Mouse (Mus musculus): ENCODE measurements around the gene Spi1. TPM values are rescaled to one million over a fixed set of nuclear protein-coding genes. Genes with fewer than 3 reads are reported as not detected.

Gene Spi1
- total RNA-seq, 2 experiments from 2014 or later: 3.2 to 6.4 TPM

- DNase-seq: no peak
These were observed 42.9 kb downstream of the Spi1 start for GRCm38 (mm10) chr2:91125101-91125500.

DNA sequence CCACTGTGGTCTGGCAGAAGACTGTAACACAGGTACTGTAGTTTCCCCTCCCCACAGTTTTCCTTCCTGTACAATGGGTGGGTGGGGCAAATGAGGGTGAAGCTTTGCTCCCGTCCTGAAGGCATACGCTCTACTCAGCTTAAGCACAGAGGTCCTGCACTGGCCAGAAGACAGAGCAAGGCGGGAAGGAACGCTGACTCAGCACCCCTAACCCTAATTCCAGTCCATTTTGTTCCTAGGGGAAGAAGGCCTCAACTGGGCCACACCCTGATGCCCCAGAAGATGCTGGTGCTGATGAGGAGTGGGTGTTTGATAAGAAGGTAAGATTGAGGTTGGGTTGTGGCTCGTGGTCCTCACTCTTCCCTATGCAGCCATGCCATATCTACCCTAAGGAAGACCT, 46.6 kb downstream of the Spi1 start:
- DNase-seq: no peak

GRCm38 (mm10) chr2:91130126-91130525, 47.9 kb downstream of the Spi1 start:
- no peak for DNase-seq

GRCm38 (mm10) chr2:91131251-91131650, 49.1 kb downstream of the Spi1 start:
- DNase-seq: no peak

GRCm38 (mm10) chr2:91132035-91132434, 49.8 kb downstream of the Spi1 start:
- no peak for DNase-seq

GRCm38 (mm10) chr2:91136513-91137412, 54.6 kb downstream of the Spi1 start:
- no peak for DNase-seq

GRCm38 (mm10) chr2:91137481-91137880, 55.3 kb downstream of the Spi1 start:
- DNase-seq: no peak

GRCm38 (mm10) chr2:91139311-91139710, 57.1 kb downstream of the Spi1 start:
- no peak for DNase-seq

DNA sequence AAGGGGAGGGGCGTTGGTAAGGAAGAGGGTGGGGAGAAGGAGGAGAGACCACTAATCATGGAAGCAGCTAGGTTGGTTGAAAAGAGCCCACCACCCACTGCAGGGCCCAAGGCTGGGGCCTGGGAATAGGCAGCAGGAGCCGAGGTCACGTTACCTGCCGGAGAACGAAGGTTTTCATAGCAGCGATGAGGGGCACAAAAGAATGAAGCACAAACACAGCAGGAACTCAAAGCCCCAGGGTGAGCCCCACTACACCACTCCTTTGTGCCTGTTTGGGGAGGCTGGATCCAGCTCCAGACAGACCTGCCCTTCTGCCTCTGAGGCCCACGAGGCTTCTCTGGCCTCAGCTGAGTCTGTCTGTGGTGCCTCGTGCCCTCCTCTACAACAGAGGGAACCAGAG, 57.6 kb downstream of the Spi1 start:
- no peak for DNase-seq

- no peak for DNase-seq
These were observed 60.7 kb downstream of the Spi1 start for GRCm38 (mm10) chr2:91142920-91143319.

DNA sequence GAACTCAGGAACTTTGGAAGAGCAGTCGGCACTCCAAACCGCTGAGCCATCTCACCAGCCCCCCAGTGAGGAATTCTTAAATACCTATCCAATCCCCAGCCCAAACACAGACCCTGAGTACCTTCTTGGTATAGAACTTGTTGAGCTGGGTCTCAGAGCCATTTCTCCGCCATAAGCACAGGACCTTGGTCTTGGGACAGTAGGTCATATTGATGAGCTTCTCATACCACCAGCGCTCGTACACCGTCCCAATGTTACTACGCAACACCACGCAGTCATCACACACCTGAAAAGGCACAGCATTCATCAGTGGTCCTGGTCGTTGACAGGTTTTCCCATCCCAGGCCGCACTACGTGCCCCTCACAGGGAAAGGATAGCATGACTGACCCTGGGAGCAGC, 61.2 kb downstream of the Spi1 start:
- DNase-seq: no peak

GRCm38 (mm10) chr2:91148101-91148500, 65.9 kb downstream of the Spi1 start:
- no peak for DNase-seq

DNA sequence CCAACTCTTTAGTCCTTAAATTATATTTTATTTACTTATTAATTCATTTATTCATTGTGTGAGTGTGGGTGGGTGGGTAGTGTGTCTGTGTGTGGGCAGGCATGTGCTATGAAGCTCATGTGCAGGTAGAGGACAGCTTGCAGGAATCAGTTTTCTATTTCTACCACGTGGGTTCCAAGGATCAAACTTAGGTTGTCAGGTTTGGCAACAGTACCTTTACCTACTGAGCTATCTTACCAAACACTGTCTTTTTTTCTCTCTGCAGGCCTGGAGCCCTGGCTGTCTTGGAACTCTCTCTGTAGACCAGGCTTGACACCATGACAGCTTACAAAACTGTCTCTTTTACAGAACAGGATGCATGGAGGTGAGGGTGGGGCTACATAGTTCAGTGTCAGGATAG, 69.1 kb downstream of the Spi1 start:
- DNase-seq: no peak

DNA sequence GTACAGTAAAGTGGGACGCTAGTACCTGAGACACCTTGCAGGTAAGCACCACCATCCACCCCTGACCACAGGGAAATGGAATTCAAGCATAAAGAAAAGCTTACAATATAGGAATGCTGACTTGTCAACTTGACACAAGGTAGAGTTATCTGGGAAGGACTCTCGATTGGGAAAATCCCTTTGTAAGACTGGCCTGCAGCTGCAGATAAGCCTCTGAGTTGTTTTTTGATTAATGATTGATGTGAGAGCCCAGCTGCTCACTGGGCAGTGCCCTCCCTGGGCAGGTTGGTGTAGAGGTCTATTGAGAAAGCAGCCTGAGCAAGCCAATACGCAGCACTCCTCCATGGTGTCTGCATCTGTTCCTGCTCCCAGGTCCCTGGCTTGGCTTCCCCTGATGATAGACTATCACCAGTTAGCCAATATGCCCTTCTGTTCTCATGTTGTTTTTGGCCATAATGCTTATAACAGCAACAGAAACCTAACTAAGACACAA, 70.7 kb downstream of the Spi1 start:
- no peak for DNase-seq

DNA sequence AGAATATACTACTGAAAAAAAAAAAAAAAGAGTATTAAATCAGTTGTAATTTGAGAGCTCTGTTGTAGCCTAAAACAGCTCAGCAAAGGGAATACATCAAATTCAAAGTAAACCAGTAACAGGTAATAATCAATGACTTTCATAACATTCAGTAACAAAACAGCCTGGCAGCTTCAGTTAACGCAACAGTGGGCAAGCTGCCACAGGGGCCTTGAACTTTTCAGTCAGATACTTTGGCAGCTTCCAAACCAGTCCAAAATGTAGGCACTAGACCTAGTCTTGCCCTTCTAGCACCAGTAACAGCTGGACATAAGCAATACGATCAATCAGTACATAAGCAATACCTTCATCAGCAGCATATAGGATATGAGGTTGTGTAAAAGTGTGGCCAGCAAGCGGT, 71.9 kb downstream of the Spi1 start:
- DNase-seq: no peak

DNA sequence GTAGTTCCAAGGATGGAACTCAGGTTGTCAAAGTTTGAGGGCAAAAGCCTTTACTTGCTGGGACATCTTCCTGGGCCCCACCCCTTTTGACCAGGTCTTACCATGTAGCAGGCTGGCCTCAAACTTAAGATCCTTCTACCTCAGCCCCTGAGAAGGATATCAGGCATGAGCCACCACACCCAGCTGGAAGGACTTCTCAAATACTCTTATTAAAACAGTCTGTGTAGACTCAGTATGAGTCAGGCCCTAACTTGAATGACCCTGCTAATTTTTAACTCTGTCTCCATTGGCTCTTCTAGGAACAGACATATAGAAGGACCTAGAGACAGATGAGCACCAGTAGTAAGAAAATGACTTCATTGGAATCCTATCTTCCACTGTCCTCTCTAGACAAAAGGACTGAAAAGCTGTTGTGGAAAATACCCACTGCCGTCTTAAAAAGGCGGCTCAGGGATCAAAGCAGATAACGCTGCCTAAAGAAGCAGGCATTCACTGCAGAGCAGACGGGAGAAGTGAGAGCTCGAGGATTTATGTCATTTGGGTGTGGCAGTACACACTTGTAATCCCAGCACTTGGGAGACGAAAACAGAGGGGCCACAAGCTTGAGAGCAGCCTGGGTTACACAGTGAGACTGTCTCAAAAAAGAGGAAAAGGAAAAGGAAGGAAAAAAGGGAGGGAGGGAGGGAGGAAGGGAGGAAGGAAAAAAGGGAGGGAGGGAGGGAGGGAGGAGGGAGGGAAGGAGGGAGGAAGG, 75.0 kb downstream of the Spi1 start:
- DNase-seq: no peak

- no peak for DNase-seq
These were observed 78.4 kb downstream of the Spi1 start for GRCm38 (mm10) chr2:91160591-91160990.

DNA sequence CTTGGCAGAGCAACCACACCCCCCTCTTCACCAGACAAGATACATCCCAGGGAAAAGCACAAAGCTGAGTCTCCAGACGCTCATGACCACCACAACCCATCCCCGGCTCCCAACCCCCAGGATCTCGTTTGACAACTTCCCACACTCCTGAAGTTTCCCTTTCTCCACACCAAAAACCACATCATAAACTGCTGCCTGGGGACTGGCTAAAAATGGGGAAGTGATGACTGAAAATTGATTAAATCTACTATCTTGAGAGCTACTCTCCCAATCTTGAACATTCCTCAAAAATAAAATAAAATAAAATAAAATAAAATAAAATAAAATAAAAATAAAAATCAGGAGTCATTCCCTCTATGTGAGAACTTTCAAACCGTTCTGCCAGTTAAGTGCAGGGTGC, 80.8 kb downstream of the Spi1 start:
- no peak for DNase-seq

DNA sequence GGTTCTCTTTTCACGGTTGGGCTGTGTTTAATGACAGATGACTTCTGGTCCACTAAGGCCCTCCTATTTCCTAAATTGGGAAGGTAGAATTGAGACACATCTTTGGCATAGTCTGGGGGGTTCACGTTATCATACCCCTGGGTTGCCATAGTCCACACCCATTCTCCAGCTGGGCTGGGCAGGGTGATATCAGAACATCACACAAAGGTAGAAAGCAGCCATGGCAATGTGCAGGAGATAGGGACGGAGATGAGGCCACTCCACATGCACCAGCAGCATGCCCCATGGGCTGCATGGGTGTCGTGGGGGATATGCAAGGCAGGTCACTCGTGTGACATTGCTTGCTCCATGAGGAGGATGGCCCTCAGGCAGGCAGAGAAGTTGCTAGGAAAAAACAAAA, 81.3 kb downstream of the Spi1 start:
- no peak for DNase-seq

DNA sequence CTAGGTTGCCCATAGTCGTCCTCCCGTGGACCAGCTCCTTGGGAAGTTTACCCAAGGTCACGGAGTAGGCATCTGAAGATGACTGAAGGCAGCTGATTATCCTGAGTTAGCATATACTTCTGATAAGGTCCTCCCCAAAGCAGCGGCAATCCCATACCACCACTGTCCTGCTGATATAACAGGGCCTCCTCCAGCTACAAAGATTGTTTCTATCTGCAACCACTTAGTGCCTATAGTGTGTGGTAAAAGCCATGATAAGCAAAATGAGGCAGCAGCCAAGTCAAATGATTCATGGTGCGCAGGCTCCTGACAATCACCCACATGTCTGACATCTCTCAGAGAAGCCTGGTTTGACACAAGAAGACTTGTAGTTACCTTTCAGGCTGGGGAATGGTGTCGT, 82.8 kb downstream of the Spi1 start:
- DNase-seq: no peak
